Mouse (Mus musculus): ENCODE measurements around the gene Eif4g1.
A peak's percentile ranks its signal among the peaks of the same experiment; 100 is the strongest.

Eif4g1 gene

DNA sequence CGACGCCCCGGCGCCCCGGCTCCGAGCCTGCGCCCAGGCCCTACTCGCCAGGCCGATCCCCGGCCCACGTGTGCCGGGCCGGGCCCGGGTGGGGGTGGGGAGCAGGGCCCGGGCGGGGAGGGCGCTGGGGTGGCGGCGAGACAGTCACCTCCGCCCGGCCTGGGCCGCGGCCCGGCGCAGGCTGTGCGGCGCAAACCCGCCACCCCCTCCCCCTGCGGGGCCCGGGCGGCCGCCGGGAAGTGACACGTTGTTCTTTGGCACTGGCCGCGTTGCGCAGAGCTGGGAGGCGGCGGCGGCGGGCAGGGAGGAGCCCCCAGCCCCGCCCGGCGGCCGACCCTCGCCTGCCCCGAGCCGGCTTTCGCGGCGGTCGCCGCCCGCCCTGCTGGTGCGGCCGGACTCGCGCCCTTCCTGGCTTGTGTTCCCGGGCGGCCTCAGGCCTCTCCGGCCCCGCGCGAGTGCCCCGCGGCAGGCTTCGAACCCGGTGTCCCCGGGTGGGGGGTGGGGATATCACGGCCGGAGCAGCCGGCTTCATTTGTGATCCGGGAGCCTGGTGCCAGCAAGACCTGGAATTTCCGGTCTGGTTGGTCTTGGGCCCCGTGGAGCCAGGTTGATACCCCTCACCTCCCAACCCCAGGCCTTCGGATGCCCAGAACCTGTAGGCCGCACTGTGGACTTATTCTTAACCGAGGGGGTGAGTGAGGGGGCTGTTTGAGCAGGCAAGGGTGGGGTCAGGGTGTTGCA is 5.0 kb downstream of the Eif4g1 start:
- DNase-seq, result no peak

DNA sequence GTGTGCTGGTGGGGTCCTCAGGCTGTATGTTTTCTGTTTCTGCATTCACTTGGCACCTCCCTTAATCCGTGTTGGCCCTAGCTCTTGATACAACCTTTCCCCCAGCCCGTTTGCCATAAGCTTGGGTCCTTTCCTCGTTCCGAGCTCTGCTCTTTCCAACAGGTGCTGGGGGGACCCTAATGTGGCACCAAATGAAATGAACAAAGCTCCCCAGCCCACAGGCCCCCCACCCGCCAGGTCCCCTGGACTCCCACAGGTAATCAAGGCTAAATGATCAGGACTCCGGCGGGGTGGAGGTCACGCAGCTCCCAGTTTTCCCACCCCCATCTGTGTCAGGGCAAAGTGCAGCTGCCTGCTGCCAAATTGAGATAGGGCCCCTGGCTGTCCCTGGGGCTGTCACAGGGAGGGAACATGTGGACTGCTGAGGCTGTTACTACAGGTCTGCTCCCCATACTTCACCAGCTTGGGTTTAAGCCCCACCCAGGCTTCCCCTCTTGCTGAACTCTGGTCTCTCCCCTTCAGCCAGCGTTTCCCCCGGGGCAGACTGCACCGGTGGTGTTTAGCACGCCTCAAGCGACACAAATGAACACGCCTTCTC is 5.7 kb downstream of the Eif4g1 start:
- peak; percentile 85 for DNase-seq

DNA sequence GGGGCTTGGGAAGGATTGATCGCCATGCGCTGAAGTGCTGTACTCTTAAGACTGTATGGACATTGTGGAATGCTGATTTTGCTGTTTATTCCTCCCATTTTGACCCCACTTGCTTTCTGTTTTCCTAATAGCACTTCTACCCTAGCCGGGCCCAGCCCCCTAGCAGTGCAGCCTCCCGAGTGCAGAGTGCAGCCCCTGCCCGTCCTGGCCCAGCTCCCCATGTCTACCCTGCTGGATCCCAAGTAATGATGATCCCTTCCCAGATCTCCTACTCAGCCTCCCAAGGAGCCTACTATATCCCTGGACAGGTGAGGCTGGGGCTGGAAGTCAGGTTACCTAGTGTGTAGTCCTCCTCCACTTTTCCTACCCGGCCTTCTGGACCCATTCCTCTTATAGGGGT is 7.1 kb downstream of the Eif4g1 start:
- DNase-seq, result no peak

DNA sequence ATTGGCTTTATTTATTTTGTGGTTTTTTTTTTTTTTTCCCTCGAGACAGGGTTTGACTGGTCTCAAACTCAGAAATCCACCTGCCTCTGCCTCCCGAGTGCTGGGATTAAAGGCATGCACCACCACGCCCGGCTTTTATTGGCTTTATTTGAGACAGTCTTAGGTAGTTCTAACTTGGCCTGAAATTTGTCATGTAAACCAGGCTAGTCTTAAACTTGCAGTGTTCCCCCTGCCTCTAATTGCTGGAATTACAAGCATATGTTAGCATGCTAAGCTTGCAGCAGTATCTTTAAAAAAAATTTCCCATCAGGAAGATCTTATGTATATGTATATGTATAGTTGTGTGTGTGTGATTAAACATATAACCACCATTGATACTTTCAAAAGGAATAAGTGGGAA is 8.6 kb downstream of the Eif4g1 start:
- no peak for DNase-seq

DNA sequence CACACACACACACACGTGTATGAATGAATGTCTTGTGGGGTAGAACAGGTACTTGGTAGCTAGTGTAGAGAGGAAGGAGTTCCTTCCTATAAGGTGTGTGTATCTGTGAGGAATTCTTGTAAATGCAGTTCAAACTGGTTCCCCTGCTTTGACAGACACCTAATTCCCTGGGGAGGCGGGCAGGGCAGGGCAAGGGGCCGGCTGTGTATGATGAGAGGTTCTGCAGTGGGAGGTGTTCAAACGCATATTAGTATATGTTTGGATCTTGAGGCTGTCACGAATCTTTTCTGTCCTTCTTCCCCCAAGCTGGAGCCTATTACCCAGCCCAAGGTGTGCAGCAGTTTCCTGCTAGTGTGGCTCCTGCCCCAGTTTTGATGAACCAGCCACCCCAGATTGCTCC is 9.3 kb downstream of the Eif4g1 start:
- DNase-seq, result no peak

DNA sequence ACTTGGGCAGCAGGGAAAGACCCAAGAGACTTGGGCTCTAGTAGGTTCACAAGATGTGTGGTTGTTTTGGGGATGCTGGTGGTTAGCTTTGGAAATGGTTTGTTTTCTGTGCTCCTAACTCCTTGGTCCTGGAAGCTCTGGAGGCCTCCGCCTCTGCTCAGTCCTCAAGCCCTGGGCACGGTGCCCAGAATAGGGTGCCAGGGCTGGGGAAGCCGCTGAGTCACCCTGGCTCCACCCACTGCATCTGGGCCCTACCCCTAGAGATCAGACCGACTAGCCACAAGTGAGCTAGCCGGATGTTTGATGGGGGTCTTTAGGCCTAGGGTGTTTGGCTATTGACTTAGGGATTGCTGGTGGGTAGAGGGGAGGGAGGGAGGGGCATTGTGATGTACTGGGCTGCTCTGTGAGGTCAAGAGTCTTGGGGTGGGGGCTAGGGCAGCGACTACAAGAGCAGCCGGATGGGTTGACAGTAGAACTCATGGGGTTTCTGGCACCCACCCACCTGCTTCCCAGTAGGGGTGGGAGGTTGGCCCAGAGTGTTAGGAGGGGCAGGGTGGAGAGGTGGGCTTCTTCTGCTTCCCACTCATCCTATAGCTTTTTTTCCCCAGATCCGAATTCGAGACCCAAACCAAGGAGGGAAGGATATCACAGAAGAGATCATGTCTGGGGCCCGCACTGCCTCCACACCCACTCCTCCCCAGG is 10.0 kb downstream of the Eif4g1 start:
- DNase-seq, result peak; percentile 68

DNA sequence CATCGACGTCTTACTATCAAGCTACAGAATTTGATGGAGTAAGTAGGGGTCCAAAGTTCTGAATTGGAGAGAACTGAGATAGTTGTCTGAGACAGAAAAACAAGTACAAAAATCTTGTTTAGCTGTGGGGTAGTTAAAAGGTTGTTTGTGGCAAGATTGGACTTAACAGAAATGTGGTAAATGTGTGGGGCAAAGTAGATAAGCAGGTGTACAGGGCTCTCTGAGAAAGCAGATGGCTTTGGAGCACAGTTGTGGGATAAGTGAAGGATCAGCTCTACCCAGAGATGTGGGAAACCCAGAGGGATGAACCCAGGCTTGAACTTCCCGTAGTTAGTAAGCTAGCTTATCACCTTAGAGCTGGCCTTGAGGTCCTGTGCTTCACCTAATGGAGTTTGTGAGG is 22.7 kb downstream of the Eif4g1 start:
- no peak for DNase-seq

DNA sequence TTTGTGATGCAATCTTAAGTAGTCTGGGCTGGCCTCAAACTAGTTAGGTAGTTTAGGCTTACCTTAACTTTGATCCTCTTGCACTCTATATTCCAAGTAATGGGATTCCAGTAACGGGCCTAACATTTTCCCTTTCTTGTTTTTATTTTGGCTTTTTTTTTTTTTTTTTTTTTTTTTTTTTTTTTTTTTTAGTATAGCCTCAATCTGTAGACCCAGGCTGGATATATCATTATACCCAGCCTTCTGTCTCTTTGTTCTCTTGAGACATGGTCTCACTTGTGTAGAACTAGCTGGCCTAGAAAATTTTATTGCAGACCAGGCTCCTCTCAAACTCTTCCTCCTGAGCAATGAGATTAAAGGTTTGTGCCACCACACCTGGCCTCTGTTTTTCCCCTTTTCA is 23.5 kb downstream of the Eif4g1 start:
- no peak for DNase-seq

DNA sequence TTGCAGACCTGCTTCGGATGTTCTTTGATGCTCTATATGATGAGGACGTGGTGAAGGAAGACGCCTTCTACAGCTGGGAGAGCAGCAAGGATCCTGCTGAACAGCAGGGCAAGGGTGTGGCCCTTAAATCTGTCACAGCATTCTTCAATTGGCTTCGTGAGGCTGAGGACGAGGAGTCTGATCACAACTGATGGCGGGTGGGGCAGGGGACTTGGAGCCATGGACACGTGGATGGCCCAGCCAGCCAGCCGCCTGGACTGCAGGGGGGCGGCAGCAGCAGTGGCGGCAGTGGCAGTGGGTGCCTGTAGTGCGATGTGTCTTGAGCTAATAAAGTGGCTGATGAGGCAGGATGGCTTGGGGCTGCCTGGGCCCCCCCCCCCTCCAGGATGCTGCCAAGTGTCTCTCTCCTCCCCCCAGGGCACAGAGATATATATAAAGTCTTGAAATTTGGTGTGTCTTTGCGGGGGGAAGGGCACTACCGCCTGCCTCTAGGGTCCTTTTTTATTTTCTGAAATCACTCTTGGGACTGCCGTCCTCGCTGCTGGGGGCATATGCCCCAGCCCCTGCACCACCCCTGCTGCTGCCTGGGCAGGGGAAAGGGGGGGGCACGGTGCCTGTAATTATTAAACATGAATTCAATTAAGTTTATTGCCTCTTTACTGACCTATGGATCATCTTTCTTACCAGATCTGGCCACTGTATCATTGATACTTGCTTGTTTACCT is 24.3 kb downstream of the Eif4g1 start:
- DNase-seq, result no peak

DNA sequence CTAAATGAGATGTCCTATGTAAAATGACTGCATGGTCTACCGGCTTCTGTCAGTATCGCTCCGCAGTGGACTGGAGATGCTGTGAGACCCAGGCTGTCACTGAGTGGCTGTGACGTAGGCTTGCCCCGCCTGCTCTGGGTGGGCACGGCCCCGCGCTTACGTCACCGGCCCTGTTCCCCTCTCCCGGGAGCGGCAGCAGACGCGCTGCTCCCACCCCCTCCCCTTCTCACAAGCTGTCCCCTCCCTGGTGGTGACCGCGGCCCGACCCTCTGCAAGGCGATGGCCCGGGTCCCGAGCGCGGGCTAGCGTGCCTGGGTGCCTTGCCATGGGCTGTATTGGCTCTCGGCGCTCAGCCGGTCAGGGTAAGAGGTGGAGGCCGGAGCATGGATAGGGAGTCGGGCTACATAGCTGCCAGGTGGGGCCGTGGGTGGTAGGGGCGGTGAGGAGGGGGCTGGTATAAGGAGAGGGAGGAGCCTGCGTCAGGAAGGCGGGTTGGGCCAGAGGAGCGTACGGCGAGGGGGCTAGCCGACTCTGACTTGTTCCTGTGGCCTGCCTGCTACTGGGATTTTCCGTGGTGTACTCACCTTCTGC is 25.1 kb downstream of the Eif4g1 start, which contains the start of gene Fam131a:
TSS of gene Fam131a (plus strand) at position 131 of the 591 bp plus-strand sequence.
- peak; percentile 89 for DNase-seq

DNA sequence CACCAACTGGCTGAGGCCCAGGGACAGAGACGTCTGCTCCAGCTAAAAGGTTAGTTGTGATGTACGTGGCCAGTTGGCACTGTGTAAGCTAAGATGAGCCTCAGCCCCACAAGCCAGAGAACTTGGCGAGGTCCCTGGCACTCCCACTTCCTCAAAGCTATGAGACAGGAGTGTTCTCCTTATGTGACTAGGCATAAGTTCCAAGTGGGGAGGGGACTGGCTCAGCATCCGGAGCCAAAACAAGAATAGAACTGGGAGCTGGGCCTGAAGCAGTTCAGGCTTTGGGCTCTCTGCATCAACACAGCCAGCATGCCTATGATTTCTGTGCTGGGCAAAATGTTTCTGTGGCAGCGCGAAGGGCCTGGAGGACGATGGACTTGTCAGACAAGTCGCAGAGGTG is 26.7 kb downstream of the Eif4g1 start:
- DNase-seq, result no peak

DNA sequence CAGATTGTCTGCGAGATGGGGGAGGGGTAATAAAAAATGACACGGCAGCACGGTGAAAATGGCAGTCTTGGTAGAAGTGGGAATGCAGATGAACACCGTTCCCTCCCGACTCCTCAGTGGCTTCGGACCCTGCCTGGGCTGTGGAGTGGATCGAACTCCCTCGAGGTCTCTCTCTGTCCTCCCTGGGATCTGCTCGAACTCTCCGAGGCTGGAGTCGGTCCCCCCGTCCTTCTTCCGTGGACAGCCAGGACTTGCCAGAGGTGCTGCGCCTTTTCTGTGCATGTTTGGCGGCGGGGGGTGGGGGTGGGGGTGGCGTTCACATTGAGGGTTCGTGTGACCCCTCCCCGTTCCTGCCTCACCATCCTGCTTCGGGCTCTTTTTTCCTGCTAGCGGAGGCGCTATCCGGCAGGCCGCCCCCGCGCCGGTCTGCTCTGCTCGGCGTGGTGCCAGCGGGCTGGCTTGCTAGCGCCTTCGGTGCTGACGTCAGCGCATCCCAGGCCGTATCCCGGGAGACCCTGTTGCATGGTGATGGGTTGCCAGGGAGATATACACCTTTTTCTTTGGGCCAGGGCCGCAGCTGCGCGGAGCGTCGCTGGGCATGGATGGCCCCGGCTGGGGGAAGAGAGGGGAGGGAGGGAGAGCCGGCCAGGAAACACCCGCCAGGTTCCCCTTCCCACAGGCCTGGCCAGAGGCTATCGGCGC is 27.7 kb downstream of the Eif4g1 start:
- DNase-seq, result peak; percentile 70

DNA sequence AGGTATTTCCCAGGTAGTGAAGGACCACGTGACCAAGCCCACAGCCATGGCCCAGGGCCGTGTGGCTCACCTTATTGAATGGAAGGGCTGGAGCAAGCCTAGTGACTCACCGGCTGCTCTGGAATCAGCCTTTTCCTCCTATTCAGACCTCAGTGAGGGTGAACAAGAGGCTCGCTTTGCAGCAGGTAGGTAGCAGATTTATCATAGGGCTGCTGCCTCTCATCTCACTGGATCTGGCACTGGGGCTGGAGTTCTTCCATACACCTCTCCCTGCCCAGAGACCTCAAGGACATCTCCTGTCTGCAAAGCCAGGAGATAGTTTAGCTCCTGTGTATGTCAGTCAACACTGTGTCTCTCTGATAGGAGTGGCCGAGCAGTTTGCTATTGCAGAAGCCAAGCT is 31.2 kb downstream of the Eif4g1 start:
- no peak for DNase-seq

DNA sequence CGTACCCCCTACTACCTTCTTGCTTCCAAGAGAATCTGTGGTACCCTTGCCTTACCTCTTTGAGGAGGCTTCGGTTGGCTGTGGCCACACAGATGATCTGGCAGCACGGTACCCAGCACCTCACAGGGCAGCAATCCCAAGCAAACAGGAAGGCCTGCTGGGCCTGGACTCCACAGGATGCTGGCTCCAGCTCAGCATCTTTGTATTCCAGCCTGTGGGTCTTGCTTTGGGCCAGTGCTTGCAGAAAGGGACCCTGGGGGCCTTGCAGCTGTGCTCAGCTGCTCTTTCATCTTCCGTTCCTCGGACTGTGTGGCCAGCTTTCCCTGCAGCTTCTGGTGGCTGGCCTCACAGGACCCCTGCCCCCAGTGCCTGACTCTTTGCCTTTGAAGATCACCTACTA is 31.9 kb downstream of the Eif4g1 start:
- no peak for DNase-seq

DNA sequence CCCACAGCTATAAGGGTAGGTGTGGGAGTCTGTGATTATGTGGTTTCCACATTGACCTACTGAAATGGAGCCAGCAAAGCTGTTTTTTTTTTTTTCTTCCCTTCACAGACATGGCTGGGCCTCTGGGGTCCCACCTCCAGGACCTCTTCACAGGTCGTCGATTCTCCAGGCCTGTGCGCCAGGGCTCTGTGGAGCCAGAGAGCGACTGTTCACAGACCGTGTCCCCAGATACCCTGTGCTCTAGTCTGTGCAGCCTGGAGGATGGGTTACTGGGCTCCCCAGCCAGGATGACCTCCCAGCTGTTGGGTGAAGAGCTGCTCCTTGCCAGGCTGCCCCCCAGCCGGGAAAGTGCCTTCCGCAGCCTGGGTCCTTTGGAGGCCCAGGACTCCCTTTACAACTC is 33.2 kb downstream of the Eif4g1 start:
- DNase-seq, result no peak

DNA sequence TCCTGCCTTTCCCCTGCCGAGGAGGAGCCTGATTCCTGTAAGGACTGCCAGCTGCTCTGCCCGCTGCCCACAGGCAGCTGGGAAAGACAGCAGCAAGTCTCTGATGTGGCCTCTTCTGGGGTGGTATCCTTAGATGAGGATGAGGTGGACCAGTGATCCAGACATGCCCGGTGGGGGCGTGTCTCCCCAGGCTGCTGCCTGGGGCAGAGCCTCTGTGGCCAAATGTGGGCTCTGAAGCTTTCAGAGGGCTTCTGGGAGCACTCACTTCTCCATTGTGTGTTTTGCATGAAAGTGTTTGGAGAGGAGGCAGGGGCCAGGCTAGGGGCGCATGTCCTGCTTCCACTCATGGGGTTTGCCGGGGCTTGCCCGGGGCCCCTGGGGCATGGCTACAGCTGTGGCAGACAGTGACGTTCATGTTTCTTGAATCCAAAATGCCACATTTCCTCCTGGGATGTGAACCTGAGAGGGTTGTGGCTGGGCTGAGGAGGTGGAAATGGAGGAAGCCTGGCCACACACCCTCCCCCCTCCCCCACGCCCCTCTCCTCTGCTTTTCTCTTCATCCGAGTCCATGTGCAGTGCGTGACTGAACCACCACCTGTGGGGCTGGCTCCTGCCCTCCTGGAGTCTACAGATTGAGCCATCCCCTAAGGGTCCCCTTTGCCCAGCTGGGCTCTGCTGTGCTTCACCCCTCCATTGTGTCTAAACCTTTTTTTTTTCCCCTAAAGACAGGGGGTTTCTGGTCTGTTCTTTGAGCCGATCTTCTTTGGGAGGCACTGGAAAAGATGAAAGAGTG is 33.8 kb downstream of the Eif4g1 start:
- no peak for DNase-seq

DNA sequence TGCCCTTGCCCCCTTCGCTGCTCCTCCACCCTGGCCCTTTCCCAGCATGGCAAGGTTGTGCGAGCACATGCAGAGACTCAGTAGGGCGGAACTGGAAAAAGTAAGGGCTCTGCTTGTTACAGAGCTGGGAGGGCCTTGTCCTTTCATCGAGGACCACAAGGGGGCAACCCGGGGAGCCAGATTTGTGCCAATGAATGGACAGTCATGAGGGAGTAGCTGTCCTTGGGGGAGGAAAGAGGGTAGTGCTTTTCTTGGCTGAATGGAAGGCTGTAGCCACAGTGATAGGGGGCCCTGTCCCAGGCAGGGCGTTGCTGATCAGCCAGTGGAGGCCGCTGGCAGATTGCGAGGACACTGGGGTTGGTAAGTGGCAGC is 34.4 kb downstream of the Eif4g1 start:
- peak; percentile 87 for DNase-seq

DNA sequence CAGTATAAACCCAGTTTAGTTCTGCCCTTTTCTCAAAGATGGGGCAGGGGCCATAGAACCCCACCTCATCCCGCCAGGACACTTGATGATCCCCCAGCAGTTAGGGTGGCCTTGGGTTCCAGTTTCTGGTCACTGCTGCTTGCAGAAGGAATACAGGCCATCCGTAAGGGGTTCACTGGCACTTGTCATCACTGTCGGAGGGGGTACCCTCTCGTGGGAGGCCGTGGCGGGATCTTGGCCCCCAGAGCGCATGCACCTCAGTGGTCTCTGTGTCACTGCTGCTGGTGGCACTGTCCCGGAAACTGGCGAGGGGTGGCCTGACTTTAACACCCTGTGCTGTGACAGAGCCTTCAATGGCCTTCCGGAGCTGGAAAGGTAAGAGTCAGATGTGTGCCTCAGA is 35.0 kb downstream of the Eif4g1 start:
- DNase-seq, result no peak

DNA sequence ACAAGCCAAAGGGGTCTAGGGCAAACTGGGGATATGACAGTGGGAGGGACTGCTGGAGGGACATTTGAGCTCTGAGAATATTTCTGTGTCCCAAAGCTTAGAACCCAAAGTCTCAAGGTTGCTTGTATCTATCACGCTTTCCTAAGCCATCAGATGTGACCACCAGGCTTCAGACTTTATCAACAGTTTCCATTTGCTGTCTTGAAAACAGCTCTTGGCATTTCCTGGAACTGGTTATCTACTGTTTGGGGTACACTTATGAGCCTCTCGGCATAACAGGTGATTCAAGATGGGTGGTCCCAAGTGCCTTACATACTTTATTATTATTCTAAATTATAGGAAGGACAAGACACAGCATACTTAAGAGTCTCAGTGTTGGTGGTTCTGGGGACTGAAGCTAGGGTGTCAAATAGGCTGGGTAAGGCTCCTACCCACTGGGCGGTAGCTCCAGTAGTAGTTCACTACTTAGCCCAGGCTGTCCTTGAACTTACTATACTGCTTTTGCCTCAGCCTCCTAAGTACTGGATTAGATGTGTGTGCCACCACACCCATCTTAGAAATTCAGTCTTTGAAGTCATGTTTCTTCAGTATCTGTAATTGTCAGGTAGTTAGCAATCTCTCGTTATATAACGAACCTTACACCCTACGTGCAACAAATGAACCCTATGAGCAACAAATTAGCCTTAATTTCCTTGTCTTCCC is 35.7 kb downstream of the Eif4g1 start:
- DNase-seq, result peak; percentile 39

DNA sequence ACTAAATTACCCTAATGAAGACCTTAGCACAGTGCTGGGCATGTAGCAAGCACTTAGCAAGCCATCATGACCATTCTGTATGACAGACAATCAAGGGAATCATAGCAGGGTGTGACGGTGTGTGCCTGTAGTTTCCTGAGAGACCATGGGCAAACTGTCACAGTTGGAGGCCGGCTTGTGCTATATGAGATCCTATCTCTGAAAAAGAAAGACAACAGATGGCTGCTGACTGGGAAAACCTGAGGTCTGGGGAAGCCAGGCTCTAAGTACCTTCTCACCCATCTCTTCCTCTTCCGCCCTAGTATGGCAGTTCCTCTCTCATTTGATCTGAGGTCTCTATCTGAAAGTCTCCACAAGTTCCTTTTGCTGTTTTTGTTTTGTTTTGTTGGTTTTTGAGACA is 37.7 kb downstream of the Eif4g1 start:
- DNase-seq, result no peak
